Mouse (Mus musculus): ENCODE results near the gene Ghrl. TPM values are rescaled to one million over a fixed set of nuclear protein-coding genes. Genes with fewer than 3 reads are reported as not detected.

The Ghrl gene
- polyA plus RNA-seq, 2 experiments: 0.11 to 0.29 TPM

- no peak for ATAC-seq (ENCODE audit: insufficient read depth)
- 71% methylated on average over 14 of the region's 14 CpGs for WGBS (ENCODE audit: insufficient replicate concordance)
- no peaks in the 10 kb centered on the region; the same call in 1 of the 2 replicates for H3K27me3 ChIP-seq (ENCODE audit: control insufficient read depth, insufficient read depth, low read length)
Measured at GRCm38 (mm10) chr6:113747284-113747683, 27.6 kb upstream of the Ghrl start.

GRCm38 (mm10) chr6:113745117-113745516 lies 25.4 kb upstream of the Ghrl start:
- no peak overlapping the region for H3K4me2 ChIP-seq (ENCODE audit: low read depth)
- no peak overlapping the region for H3K27ac ChIP-seq
- H3K9ac ChIP-seq (replicated peaks): no peak overlapping the region
- ATAC-seq (ENCODE audit: insufficient read depth) (no peak), DNase-seq (ENCODE audit: low read depth in 3 of 3, low spot score in 3 of 3) (no peak)
- no peaks in the 10 kb centered on the region for H3K36me3 ChIP-seq (replicated peaks; ENCODE audit: control insufficient read depth, insufficient read depth, low read depth)
- no peaks in the 10 kb centered on the region; the same call in 1 of the 2 replicates for H3K27me3 ChIP-seq (ENCODE audit: control insufficient read depth, insufficient read depth, low read length)
- H3K4me1 ChIP-seq (replicated peaks; ENCODE audit: control insufficient read depth in 2 of 2, insufficient read depth in 2 of 2, low read length in 1 of 2): no peaks in the 10 kb centered on the region; a peak in 2 of 4 replicates
- no peaks in the 10 kb centered on the region for H3K9me3 ChIP-seq (ENCODE audit: control insufficient read depth, low read length)
- no peak overlapping the region for H3K4me3 ChIP-seq (ENCODE audit: insufficient read depth in 1 of 2, low read depth in 2 of 2, low read length in 2 of 2)
- no peak for TF ChIP-seq EP300 (IDR thresholded peaks at IDR 0.05; ENCODE audit: low read depth)
- no peak for TF ChIP-seq CTCF (IDR thresholded peaks at IDR 0.05; ENCODE audit: low read depth)

More at GRCm38 (mm10) chr6:113747284-113747683, 27.6 kb upstream of the Ghrl start:
- Histone ChIP-seq H3K9ac (replicated peaks) (no peak overlapping the region), H3K27ac (no peak overlapping the region), H3K9me3 (ENCODE audit: control insufficient read depth, low read length) (no peaks in the 10 kb centered on the region), H3K4me2 (ENCODE audit: low read depth) (no peak overlapping the region), H3K4me1 (replicated peaks; ENCODE audit: control insufficient read depth in 2 of 2, insufficient read depth in 2 of 2, low read length in 1 of 2) (no peaks in the 10 kb centered on the region), H3K4me3 (ENCODE audit: insufficient read depth in 1 of 2, low read depth in 2 of 2, low read length in 2 of 2) (no peak overlapping the region), H3K36me3 (replicated peaks; ENCODE audit: control insufficient read depth, insufficient read depth, low read depth) (no peaks in the 10 kb centered on the region)
- TF ChIP-seq CTCF (IDR thresholded peaks at IDR 0.05; ENCODE audit: low read depth): no peak
- TF ChIP-seq EP300 (IDR thresholded peaks at IDR 0.05; ENCODE audit: low read depth): no peak
- no peak for DNase-seq (ENCODE audit: low read depth in 3 of 3, low spot score in 3 of 3)

DNA sequence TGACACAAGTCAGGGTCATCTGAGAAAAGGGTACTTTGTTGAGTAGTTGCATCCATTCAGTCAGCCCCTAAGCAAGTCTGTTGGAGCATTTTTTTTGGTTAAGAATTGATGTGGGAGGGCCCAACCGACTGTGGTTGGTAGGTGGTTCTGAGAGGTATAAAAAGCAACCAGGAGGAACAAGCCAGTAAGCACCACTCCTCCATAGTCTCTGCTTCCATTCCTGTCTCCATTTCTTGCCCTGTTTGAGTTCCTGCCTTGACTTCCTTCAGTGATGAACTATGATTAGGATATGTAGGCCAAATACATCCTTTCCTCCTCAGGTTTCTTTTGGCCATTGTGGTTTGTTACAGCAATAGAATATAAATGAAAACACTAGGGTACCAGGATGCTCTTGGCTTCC lies 23.4 kb upstream of the Ghrl start:
- WGBS (ENCODE audit: insufficient replicate concordance): 33% methylated on average over 1 of the region's 1 CpGs
- ATAC-seq (ENCODE audit: insufficient read depth): no peak
- TF ChIP-seq EP300 (IDR thresholded peaks at IDR 0.05; ENCODE audit: low read depth): no peak
- no peak for TF ChIP-seq CTCF (IDR thresholded peaks at IDR 0.05; ENCODE audit: low read depth)

GRCm38 (mm10) chr6:113742321-113742720 lies 22.6 kb upstream of the Ghrl start:
- no peaks in the 10 kb centered on the region; the same call in 1 of the 2 replicates for H3K27me3 ChIP-seq (ENCODE audit: control insufficient read depth, insufficient read depth, low read length)
- ATAC-seq (ENCODE audit: insufficient read depth): no peak
- TF ChIP-seq EP300 (IDR thresholded peaks at IDR 0.05; ENCODE audit: low read depth): no peak
- TF ChIP-seq CTCF (IDR thresholded peaks at IDR 0.05; ENCODE audit: low read depth): no peak
- H3K9me3 ChIP-seq (ENCODE audit: control insufficient read depth, low read length): no peaks in the 10 kb centered on the region
- peaks cover 4% of the 10 kb centered on the region; the same call in 1 of the 2 replicates for H3K36me3 ChIP-seq (replicated peaks; ENCODE audit: control insufficient read depth, insufficient read depth, low read depth)
- no peak overlapping the region for H3K4me2 ChIP-seq (ENCODE audit: low read depth)
- no peak for DNase-seq (ENCODE audit: low read depth in 3 of 3, low spot score in 3 of 3)
- WGBS (ENCODE audit: insufficient replicate concordance): 53% methylated on average over 1 of the region's 1 CpGs
- no peak overlapping the region for H3K4me3 ChIP-seq (ENCODE audit: insufficient read depth in 1 of 2, low read depth in 2 of 2, low read length in 2 of 2)
- no peak overlapping the region for H3K9ac ChIP-seq (replicated peaks)
- no peak overlapping the region for H3K27ac ChIP-seq
- peaks cover 4 to 9% of the 10 kb centered on the region in 2 experiments; a peak in 3 of 4 replicates for H3K4me1 ChIP-seq (replicated peaks; ENCODE audit: control insufficient read depth in 2 of 2, insufficient read depth in 2 of 2, low read length in 1 of 2)

More for the DNA sequence above, 23.4 kb upstream of the Ghrl start:
- Histone ChIP-seq H3K27ac (no peak overlapping the region), H3K27me3 (ENCODE audit: control insufficient read depth, insufficient read depth, low read length) (no peaks in the 10 kb centered on the region; the same call in 1 of the 2 replicates), H3K9ac (replicated peaks) (no peak overlapping the region), H3K36me3 (replicated peaks; ENCODE audit: control insufficient read depth, insufficient read depth, low read depth) (peaks cover under 1% of the 10 kb centered on the region; the same call in 1 of the 2 replicates), H3K4me2 (ENCODE audit: low read depth) (no peak overlapping the region), H3K9me3 (ENCODE audit: control insufficient read depth, low read length) (no peaks in the 10 kb centered on the region), H3K4me1 (replicated peaks; ENCODE audit: control insufficient read depth in 2 of 2, insufficient read depth in 2 of 2, low read length in 1 of 2) (peaks cover 4 to 9% of the 10 kb centered on the region in 2 experiments; a peak in 3 of 4 replicates), H3K4me3 (ENCODE audit: insufficient read depth in 1 of 2, low read depth in 2 of 2, low read length in 2 of 2) (no peak overlapping the region)
- no peak for DNase-seq (ENCODE audit: low read depth in 3 of 3, low spot score in 3 of 3)

DNA sequence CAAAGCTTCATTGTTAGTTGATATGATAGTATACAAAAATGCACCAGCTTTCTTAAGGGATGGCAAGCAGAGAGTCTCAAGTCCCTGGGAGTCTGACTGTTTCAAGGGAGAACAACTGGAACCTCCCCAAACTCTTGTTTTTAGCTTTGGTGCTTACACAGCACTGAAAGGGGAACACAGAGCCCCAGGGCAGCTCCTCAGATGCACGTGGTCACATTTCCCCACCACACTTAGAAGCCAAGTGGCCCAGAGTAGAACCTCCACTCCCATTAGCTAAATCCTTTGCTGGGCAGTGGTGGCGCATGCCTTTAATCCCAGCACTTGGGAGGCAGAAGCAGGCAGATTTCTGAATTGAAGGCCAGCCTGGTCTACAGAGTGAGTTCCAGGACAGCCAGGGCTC lies 21.7 kb upstream of the Ghrl start:
- H3K4me2 ChIP-seq (ENCODE audit: low read depth): no peak overlapping the region
- no peak overlapping the region for H3K27ac ChIP-seq
- H3K27me3 ChIP-seq (ENCODE audit: control insufficient read depth, insufficient read depth, low read length): no peaks in the 10 kb centered on the region; the same call in 1 of the 2 replicates
- H3K9ac ChIP-seq (replicated peaks): no peak overlapping the region
- no peak overlapping the region for H3K4me3 ChIP-seq (ENCODE audit: insufficient read depth in 1 of 2, low read depth in 2 of 2, low read length in 2 of 2)
- ATAC-seq (ENCODE audit: insufficient read depth) (no peak), DNase-seq (ENCODE audit: low read depth in 3 of 3, low spot score in 3 of 3) (no peak)
- peaks cover 4 to 9% of the 10 kb centered on the region in 2 experiments; a peak in 3 of 4 replicates for H3K4me1 ChIP-seq (replicated peaks; ENCODE audit: control insufficient read depth in 2 of 2, insufficient read depth in 2 of 2, low read length in 1 of 2)
- H3K36me3 ChIP-seq (replicated peaks; ENCODE audit: control insufficient read depth, insufficient read depth, low read depth): peaks cover 4% of the 10 kb centered on the region; the same call in 1 of the 2 replicates
- TF ChIP-seq EP300 (IDR thresholded peaks at IDR 0.05; ENCODE audit: low read depth) (no peak), CTCF (IDR thresholded peaks at IDR 0.05; ENCODE audit: low read depth) (no peak)
- WGBS (ENCODE audit: insufficient replicate concordance): 48% methylated on average over 2 of the region's 2 CpGs
- H3K9me3 ChIP-seq (ENCODE audit: control insufficient read depth, low read length): no peaks in the 10 kb centered on the region

Data from liver, embryonic 14.5 days (tissue).